Mouse (Mus musculus): ENCODE results near the gene Thsd4. TPM values are rescaled to one million over a fixed set of nuclear protein-coding genes. Genes with fewer than 3 reads are reported as not detected.
A peak's percentile ranks its signal among the peaks of the same experiment; 100 is the strongest.

The Thsd4 gene
- polyA plus RNA-seq, 1 experiment from 2014 or later = 38.7 TPM

GRCm38 (mm10) chr9:60527051-60527450, 5.2 kb upstream of the Thsd4 start:
- no peak overlapping the region for H3K4me3 ChIP-seq (ENCODE audit: low read length)
- 60% methylated on average over 5 of the region's 5 CpGs for WGBS
- no peak overlapping the region for H3K27ac ChIP-seq (ENCODE audit: low read depth, low read length)
- H3K4me1 ChIP-seq (ENCODE audit: control insufficient read depth, insufficient read depth, low read length) = peaks cover 15% of the 10 kb centered on the region
- H3K27me3 ChIP-seq (ENCODE audit: control insufficient read depth, insufficient read depth, low read length) = no peaks in the 10 kb centered on the region
- no peak overlapping the region for H3K4me2 ChIP-seq (replicated peaks; ENCODE audit: low read depth, low read length)
- ATAC-seq (ENCODE audit: low FRiP score, low TSS enrichment) = no peak
- no peaks in the 10 kb centered on the region for H3K36me3 ChIP-seq (ENCODE audit: control insufficient read depth, insufficient read depth, low read length)
- no peaks in the 10 kb centered on the region for H3K9me3 ChIP-seq (ENCODE audit: control insufficient read depth, low read length)
- H3K9ac ChIP-seq (ENCODE audit: low read depth, low read length) = no peak overlapping the region

GRCm38 (mm10) chr9:60526195-60526594, 4.3 kb upstream of the Thsd4 start:
- H3K4me3 ChIP-seq (ENCODE audit: low read length) = no peak overlapping the region
- no peak overlapping the region for H3K27ac ChIP-seq (ENCODE audit: low read depth, low read length)
- no peak for ATAC-seq (ENCODE audit: low FRiP score, low TSS enrichment)
- no peak overlapping the region for H3K9ac ChIP-seq (ENCODE audit: low read depth, low read length)
- H3K27me3 ChIP-seq (ENCODE audit: control insufficient read depth, insufficient read depth, low read length) = no peaks in the 10 kb centered on the region
- no peak overlapping the region for H3K4me2 ChIP-seq (replicated peaks; ENCODE audit: low read depth, low read length)
- no peaks in the 10 kb centered on the region for H3K36me3 ChIP-seq (ENCODE audit: control insufficient read depth, insufficient read depth, low read length)
- H3K9me3 ChIP-seq (ENCODE audit: control insufficient read depth, low read length) = no peaks in the 10 kb centered on the region
- peaks cover 19% of the 10 kb centered on the region for H3K4me1 ChIP-seq (ENCODE audit: control insufficient read depth, insufficient read depth, low read length)
- 58% methylated on average over 5 of the region's 5 CpGs for WGBS

- Histone ChIP-seq H3K27ac (ENCODE audit: low read depth, low read length) (no peak overlapping the region), H3K9ac (ENCODE audit: low read depth, low read length) (peak overlapping the region; percentile 86; the same call in 1 of the 2 replicates), H3K27me3 (ENCODE audit: control insufficient read depth, insufficient read depth, low read length) (no peaks in the 10 kb centered on the region), H3K9me3 (ENCODE audit: control insufficient read depth, low read length) (no peaks in the 10 kb centered on the region), H3K4me2 (replicated peaks; ENCODE audit: low read depth, low read length) (peak overlapping the region; percentile 92), H3K4me1 (ENCODE audit: control insufficient read depth, insufficient read depth, low read length) (peaks cover 50% of the 10 kb centered on the region), H3K4me3 (ENCODE audit: low read length) (peak overlapping the region; percentile 75), H3K36me3 (ENCODE audit: control insufficient read depth, insufficient read depth, low read length) (0 out of 2 replicates have a peak, but pooled peaks cover 3% of the 10 kb centered on the region)
- ATAC-seq (ENCODE audit: low FRiP score, low TSS enrichment) = no peak
- 20% methylated on average over 5 of the region's 5 CpGs for WGBS
These were observed 703 bp downstream of the Thsd4 start for GRCm38 (mm10) chr9:60521143-60521542.

- Histone ChIP-seq H3K4me2 (replicated peaks; ENCODE audit: low read depth, low read length) (peak overlapping the region; percentile 92), H3K9me3 (ENCODE audit: control insufficient read depth, low read length) (no peaks in the 10 kb centered on the region), H3K4me1 (ENCODE audit: control insufficient read depth, insufficient read depth, low read length) (peaks cover 50% of the 10 kb centered on the region), H3K27me3 (ENCODE audit: control insufficient read depth, insufficient read depth, low read length) (no peaks in the 10 kb centered on the region), H3K4me3 (ENCODE audit: low read length) (peak overlapping the region; percentile 75; the same call in 1 of the 2 replicates), H3K36me3 (ENCODE audit: control insufficient read depth, insufficient read depth, low read length) (0 out of 2 replicates have a peak, but pooled peaks cover 3% of the 10 kb centered on the region), H3K27ac (ENCODE audit: low read depth, low read length) (no peak overlapping the region), H3K9ac (ENCODE audit: low read depth, low read length) (no peak overlapping the region; the same call in 1 of the 2 replicates)
- no peak for ATAC-seq (ENCODE audit: low FRiP score, low TSS enrichment)
- 28% methylated on average over 3 of the region's 3 CpGs for WGBS
These were observed 2.2 kb downstream of the Thsd4 start for GRCm38 (mm10) chr9:60519601-60520000.

GRCm38 (mm10) chr9:60518216-60518615, 3.6 kb downstream of the Thsd4 start:
- WGBS = 23% methylated on average over 3 of the region's 3 CpGs
- ATAC-seq (ENCODE audit: low FRiP score, low TSS enrichment) = no peak; the same call in 1 of the 2 replicates
- Histone ChIP-seq H3K4me2 (replicated peaks; ENCODE audit: low read depth, low read length) (peak overlapping the region; percentile 92), H3K9me3 (ENCODE audit: control insufficient read depth, low read length) (no peaks in the 10 kb centered on the region), H3K36me3 (ENCODE audit: control insufficient read depth, insufficient read depth, low read length) (0 out of 2 replicates have a peak, but pooled peaks cover 3% of the 10 kb centered on the region), H3K9ac (ENCODE audit: low read depth, low read length) (peak overlapping the region; percentile 12; the same call in 1 of the 2 replicates), H3K27ac (ENCODE audit: low read depth, low read length) (peak overlapping the region; percentile 24; the same call in 1 of the 2 replicates), H3K4me1 (ENCODE audit: control insufficient read depth, insufficient read depth, low read length) (peaks cover 55% of the 10 kb centered on the region), H3K4me3 (ENCODE audit: low read length) (no peak overlapping the region), H3K27me3 (ENCODE audit: control insufficient read depth, insufficient read depth, low read length) (no peaks in the 10 kb centered on the region)

- peak; percentile 25; the same call in 1 of the 2 replicates for ATAC-seq (ENCODE audit: low FRiP score, low TSS enrichment)
- peaks cover 56% of the 10 kb centered on the region for H3K4me1 ChIP-seq (ENCODE audit: control insufficient read depth, insufficient read depth, low read length)
- no peak overlapping the region for H3K9ac ChIP-seq (ENCODE audit: low read depth, low read length)
- H3K4me3 ChIP-seq (ENCODE audit: low read length) = no peak overlapping the region
- WGBS = 7% methylated on average over 4 of the region's 4 CpGs
- no peaks in the 10 kb centered on the region for H3K27me3 ChIP-seq (ENCODE audit: control insufficient read depth, insufficient read depth, low read length)
- H3K9me3 ChIP-seq (ENCODE audit: control insufficient read depth, low read length) = no peaks in the 10 kb centered on the region
- no peak overlapping the region; the same call in 1 of the 2 replicates for H3K27ac ChIP-seq (ENCODE audit: low read depth, low read length)
- H3K36me3 ChIP-seq (ENCODE audit: control insufficient read depth, insufficient read depth, low read length) = 0 out of 2 replicates have a peak, but pooled peaks cover 3% of the 10 kb centered on the region
- H3K4me2 ChIP-seq (replicated peaks; ENCODE audit: low read depth, low read length) = no peak overlapping the region
These were observed 4.7 kb downstream of the Thsd4 start for GRCm38 (mm10) chr9:60517148-60517547.

GRCm38 (mm10) chr9:60516379-60516778, 5.5 kb downstream of the Thsd4 start:
- no peak overlapping the region for H3K4me2 ChIP-seq (replicated peaks; ENCODE audit: low read depth, low read length)
- H3K36me3 ChIP-seq (ENCODE audit: control insufficient read depth, insufficient read depth, low read length) = 0 out of 2 replicates have a peak, but pooled peaks cover 3% of the 10 kb centered on the region
- H3K4me1 ChIP-seq (ENCODE audit: control insufficient read depth, insufficient read depth, low read length) = peaks cover 52% of the 10 kb centered on the region
- H3K27ac ChIP-seq (ENCODE audit: low read depth, low read length) = no peak overlapping the region
- H3K27me3 ChIP-seq (ENCODE audit: control insufficient read depth, insufficient read depth, low read length) = no peaks in the 10 kb centered on the region
- no peaks in the 10 kb centered on the region for H3K9me3 ChIP-seq (ENCODE audit: control insufficient read depth, low read length)
- H3K9ac ChIP-seq (ENCODE audit: low read depth, low read length) = no peak overlapping the region
- ATAC-seq (ENCODE audit: low FRiP score, low TSS enrichment) = no peak
- H3K4me3 ChIP-seq (ENCODE audit: low read length) = no peak overlapping the region
- WGBS = 82% methylated on average over 4 of the region's 4 CpGs

- H3K4me3 ChIP-seq (ENCODE audit: low read length) = no peak overlapping the region
- no peak overlapping the region for H3K9ac ChIP-seq (ENCODE audit: low read depth, low read length)
- peak; percentile 44 for ATAC-seq (ENCODE audit: low FRiP score, low TSS enrichment)
- peaks cover 41% of the 10 kb centered on the region for H3K4me1 ChIP-seq (ENCODE audit: control insufficient read depth, insufficient read depth, low read length)
- 20% methylated on average over 11 of the region's 11 CpGs for WGBS
- no peak overlapping the region for H3K4me2 ChIP-seq (replicated peaks; ENCODE audit: low read depth, low read length)
- no peak overlapping the region for H3K27ac ChIP-seq (ENCODE audit: low read depth, low read length)
- H3K9me3 ChIP-seq (ENCODE audit: control insufficient read depth, low read length) = no peaks in the 10 kb centered on the region
- H3K27me3 ChIP-seq (ENCODE audit: control insufficient read depth, insufficient read depth, low read length) = no peaks in the 10 kb centered on the region
- 0 out of 2 replicates have a peak, but pooled peaks cover 3% of the 10 kb centered on the region for H3K36me3 ChIP-seq (ENCODE audit: control insufficient read depth, insufficient read depth, low read length)
These were observed 8.5 kb downstream of the Thsd4 start for GRCm38 (mm10) chr9:60513329-60513788.

GRCm38 (mm10) chr9:60510876-60511275, 11.0 kb downstream of the Thsd4 start:
- H3K4me3 ChIP-seq (ENCODE audit: low read length) = no peak overlapping the region
- peaks cover 37% of the 10 kb centered on the region for H3K4me1 ChIP-seq (ENCODE audit: control insufficient read depth, insufficient read depth, low read length)
- no peaks in the 10 kb centered on the region for H3K36me3 ChIP-seq (ENCODE audit: control insufficient read depth, insufficient read depth, low read length)
- H3K4me2 ChIP-seq (replicated peaks; ENCODE audit: low read depth, low read length) = no peak overlapping the region
- 46% methylated on average over 6 of the region's 6 CpGs for WGBS
- H3K27me3 ChIP-seq (ENCODE audit: control insufficient read depth, insufficient read depth, low read length) = no peaks in the 10 kb centered on the region
- H3K9ac ChIP-seq (ENCODE audit: low read depth, low read length) = no peak overlapping the region
- no peaks in the 10 kb centered on the region for H3K9me3 ChIP-seq (ENCODE audit: control insufficient read depth, low read length)
- ATAC-seq (ENCODE audit: low FRiP score, low TSS enrichment) = 0 out of 2 replicates have a peak, but pooled peaks have one; percentile 42
- H3K27ac ChIP-seq (ENCODE audit: low read depth, low read length) = peak overlapping the region; percentile 48; the same call in 1 of the 2 replicates

Data from kidney, embryonic 14.5 days (tissue).